Mouse (Mus musculus): ENCODE data around the gene Pigp. TPM values are rescaled to one million over a fixed set of nuclear protein-coding genes. Genes with fewer than 3 reads are reported as not detected.
A peak's percentile ranks its signal among the peaks of the same experiment; 100 is the strongest.

The Pigp gene
- polyA plus RNA-seq, 1 experiment, result 37.7 TPM

- peak; percentile 48 for DNase-seq
Measured at GRCm38 (mm10) chr16:94323681-94324080, 48.0 kb downstream of the Pigp start.

GRCm38 (mm10) chr16:94320223-94320622 is 51.4 kb downstream of the Pigp start:
- H3K36me3 ChIP-seq (ENCODE audit: control insufficient read depth, insufficient read depth, low read length), result no peaks in the 10 kb centered on the region
- no peak for DNase-seq
- no peaks in the 10 kb centered on the region for H3K27me3 ChIP-seq (replicated peaks; ENCODE audit: control insufficient read depth, insufficient read depth, low read length)
- TF ChIP-seq CTCF (conservative IDR thresholded peaks at IDR 0.05; ENCODE audit: insufficient read depth, insufficient read length, low read depth, low read length) (no peak), POLR2A (IDR thresholded peaks at IDR 0.05; ENCODE audit: low read depth, low read length) (no peak)
- no peaks in the 10 kb centered on the region for H3K4me1 ChIP-seq (ENCODE audit: control insufficient read depth, insufficient read depth, low read length)
- no peak overlapping the region for H3K4me3 ChIP-seq (ENCODE audit: insufficient read depth, low read depth, low read length)
- H3K27ac ChIP-seq (ENCODE audit: insufficient read depth, low read depth, low read length), result no peak overlapping the region
- 88% methylated on average over 5 of the region's 5 CpGs for WGBS

More at GRCm38 (mm10) chr16:94323681-94324080, 48.0 kb downstream of the Pigp start:
- H3K27me3 ChIP-seq (replicated peaks; ENCODE audit: control insufficient read depth, insufficient read depth, low read length), result no peaks in the 10 kb centered on the region
- no peak overlapping the region for H3K4me3 ChIP-seq (ENCODE audit: insufficient read depth, low read depth, low read length)
- TF ChIP-seq POLR2A (IDR thresholded peaks at IDR 0.05; ENCODE audit: low read depth, low read length) (no peak), CTCF (conservative IDR thresholded peaks at IDR 0.05; ENCODE audit: insufficient read depth, insufficient read length, low read depth, low read length) (no peak)
- peak overlapping the region; percentile 68 for H3K27ac ChIP-seq (ENCODE audit: insufficient read depth, low read depth, low read length)
- H3K4me1 ChIP-seq (ENCODE audit: control insufficient read depth, insufficient read depth, low read length), result no peaks in the 10 kb centered on the region
- no peaks in the 10 kb centered on the region for H3K36me3 ChIP-seq (ENCODE audit: control insufficient read depth, insufficient read depth, low read length)
- WGBS, result 59% methylated on average over 5 of the region's 5 CpGs

- 67% methylated on average over 5 of the region's 5 CpGs for WGBS
- no peak for TF ChIP-seq CTCF (conservative IDR thresholded peaks at IDR 0.05; ENCODE audit: insufficient read depth, insufficient read length, low read depth, low read length)
- no peak for TF ChIP-seq POLR2A (IDR thresholded peaks at IDR 0.05; ENCODE audit: low read depth, low read length)
- peak overlapping the region; percentile 76; the same call in 1 of the 2 replicates for H3K27ac ChIP-seq (ENCODE audit: insufficient read depth, low read depth, low read length)
- no peak overlapping the region for H3K4me3 ChIP-seq (ENCODE audit: insufficient read depth, low read depth, low read length)
- no peaks in the 10 kb centered on the region for H3K36me3 ChIP-seq (ENCODE audit: control insufficient read depth, insufficient read depth, low read length)
- DNase-seq, result peak; percentile 92
- no peaks in the 10 kb centered on the region for H3K4me1 ChIP-seq (ENCODE audit: control insufficient read depth, insufficient read depth, low read length)
- no peaks in the 10 kb centered on the region for H3K27me3 ChIP-seq (replicated peaks; ENCODE audit: control insufficient read depth, insufficient read depth, low read length)
Measured at GRCm38 (mm10) chr16:94317752-94318151, 53.9 kb downstream of the Pigp start.

GRCm38 (mm10) chr16:94315215-94315614 is 56.4 kb downstream of the Pigp start:
- Histone ChIP-seq H3K27me3 (replicated peaks; ENCODE audit: control insufficient read depth, insufficient read depth, low read length) (no peaks in the 10 kb centered on the region), H3K4me1 (ENCODE audit: control insufficient read depth, insufficient read depth, low read length) (0 out of 2 replicates have a peak, but pooled peaks cover 2% of the 10 kb centered on the region), H3K4me3 (ENCODE audit: insufficient read depth, low read depth, low read length) (no peak overlapping the region), H3K36me3 (ENCODE audit: control insufficient read depth, insufficient read depth, low read length) (no peaks in the 10 kb centered on the region), H3K27ac (ENCODE audit: insufficient read depth, low read depth, low read length) (no peak overlapping the region)
- 45% methylated on average over 1 of the region's 1 CpGs for WGBS
- no peak for TF ChIP-seq POLR2A (IDR thresholded peaks at IDR 0.05; ENCODE audit: low read depth, low read length)
- no peak for TF ChIP-seq CTCF (conservative IDR thresholded peaks at IDR 0.05; ENCODE audit: insufficient read depth, insufficient read length, low read depth, low read length)
- DNase-seq, result no peak

GRCm38 (mm10) chr16:94314626-94315025 is 57.0 kb downstream of the Pigp start:
- no peak for DNase-seq
- TF ChIP-seq POLR2A (IDR thresholded peaks at IDR 0.05; ENCODE audit: low read depth, low read length) (no peak), CTCF (conservative IDR thresholded peaks at IDR 0.05; ENCODE audit: insufficient read depth, insufficient read length, low read depth, low read length) (no peak)
- H3K36me3 ChIP-seq (ENCODE audit: control insufficient read depth, insufficient read depth, low read length), result no peaks in the 10 kb centered on the region
- 96% methylated on average over 5 of the region's 5 CpGs for WGBS
- H3K4me1 ChIP-seq (ENCODE audit: control insufficient read depth, insufficient read depth, low read length), result 0 out of 2 replicates have a peak, but pooled peaks cover 2% of the 10 kb centered on the region
- H3K27me3 ChIP-seq (replicated peaks; ENCODE audit: control insufficient read depth, insufficient read depth, low read length), result no peaks in the 10 kb centered on the region
- no peak overlapping the region for H3K4me3 ChIP-seq (ENCODE audit: insufficient read depth, low read depth, low read length)
- H3K27ac ChIP-seq (ENCODE audit: insufficient read depth, low read depth, low read length), result no peak overlapping the region

- Histone ChIP-seq H3K4me1 (ENCODE audit: control insufficient read depth, insufficient read depth, low read length) (0 out of 2 replicates have a peak, but pooled peaks cover 2% of the 10 kb centered on the region), H3K27ac (ENCODE audit: insufficient read depth, low read depth, low read length) (peak within 1 kb of the TSS; percentile 99), H3K36me3 (ENCODE audit: control insufficient read depth, insufficient read depth, low read length) (no peaks in the 10 kb centered on the region), H3K27me3 (replicated peaks; ENCODE audit: control insufficient read depth, insufficient read depth, low read length) (no peaks in the 10 kb centered on the region), H3K4me3 (ENCODE audit: insufficient read depth, low read depth, low read length) (peak within 1 kb of the TSS; percentile 89)
- WGBS, result under 1% methylated on average over 64 of the region's 64 CpGs
- TF ChIP-seq POLR2A (IDR thresholded peaks at IDR 0.05; ENCODE audit: low read depth, low read length) (peak; percentile 34), CTCF (conservative IDR thresholded peaks at IDR 0.05; ENCODE audit: insufficient read depth, insufficient read length, low read depth, low read length) (peak; percentile 79)
- DNase-seq, result peak; percentile 98
Measured at GRCm38 (mm10) chr16:94313229-94314030, 58.2 kb downstream of the Pigp start, which contains the start of gene Hlcs. Hlcs (minus strand) TSS chr16:94313571.

- WGBS, result under 1% methylated on average over 20 of the region's 20 CpGs
Measured at GRCm38 (mm10) chr16:94312663-94313228, 58.9 kb downstream of the Pigp start.

More at GRCm38 (mm10) chr16:94312663-94313228, 58.9 kb downstream of the Pigp start:
- Histone ChIP-seq H3K4me3 (ENCODE audit: insufficient read depth, low read depth, low read length) (peak overlapping the region; percentile 89), H3K27ac (ENCODE audit: insufficient read depth, low read depth, low read length) (peak overlapping the region; percentile 99), H3K4me1 (ENCODE audit: control insufficient read depth, insufficient read depth, low read length) (0 out of 2 replicates have a peak, but pooled peaks cover 2% of the 10 kb centered on the region), H3K36me3 (ENCODE audit: control insufficient read depth, insufficient read depth, low read length) (no peaks in the 10 kb centered on the region), H3K27me3 (replicated peaks; ENCODE audit: control insufficient read depth, insufficient read depth, low read length) (no peaks in the 10 kb centered on the region)
- DNase-seq, result peak; percentile 87
- TF ChIP-seq CTCF (conservative IDR thresholded peaks at IDR 0.05; ENCODE audit: insufficient read depth, insufficient read length, low read depth, low read length) (peak; percentile 37), POLR2A (IDR thresholded peaks at IDR 0.05; ENCODE audit: low read depth, low read length) (peak; percentile 24)
